Mouse (Mus musculus): ENCODE data around the gene Pld4.

DNA sequence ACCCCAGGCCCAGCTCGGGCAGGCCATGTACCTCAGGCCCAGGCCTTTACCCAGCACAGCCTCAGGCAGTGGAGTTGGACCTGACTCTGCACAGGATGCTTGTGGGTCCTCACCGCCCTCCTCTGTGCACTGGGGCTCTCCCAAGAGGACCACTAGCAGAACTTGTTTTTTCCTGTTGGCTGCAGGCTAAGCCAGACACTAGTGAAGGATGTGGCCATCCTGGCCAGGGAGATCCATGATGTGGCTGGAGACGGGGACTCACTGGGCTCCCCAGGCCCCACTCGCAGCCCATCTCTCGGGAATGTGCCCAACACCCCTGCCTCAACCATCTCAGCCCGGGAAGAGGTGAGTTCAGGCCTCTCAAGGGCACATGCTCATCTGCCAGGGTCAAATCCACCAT lies 17.7 kb upstream of the Pld4 start:
- no peak for TF ChIP-seq CTCF (IDR thresholded peaks at IDR 0.05; ENCODE audit: insufficient read depth, low read depth, low read length)
- TF ChIP-seq POLR2A (IDR thresholded peaks at IDR 0.05; ENCODE audit: insufficient read depth, low read depth, low read length): no peak

Measured in olfactory bulb, adult 2 months (tissue).